ENCODE assay signal across 8 mouse cellular contexts in genomic region chr5:25100516-25101125, GRCm38 (mm10). TPM values are rescaled to one million over a fixed set of nuclear protein-coding genes. Genes with fewer than 3 reads are reported as not detected.
DNase-seq lines count a peak whose midpoint lies in the region; ATAC-seq and TF ChIP-seq lines count a peak whose summit lies in the region.

Gene Prkag2 (minus strand): TSS chr5:25100642.

- no peaks in the 10 kb centered on the region for H3K27me3 ChIP-seq in MEL (ENCODE audit: control insufficient read depth in 1 of 2, insufficient read depth in 2 of 2, low read length in 2 of 2)
- H3K27me3 ChIP-seq in hindbrain, embryonic 13.5 days: peaks cover 67% of the 10 kb centered on the region

- H3K4me2 ChIP-seq in hindbrain, embryonic 13.5 days: peak within 1 kb of the TSS; percentile 100

- peaks cover 0 to 7% of the 10 kb centered on the region in 2 experiments; a peak in 1 of 4 replicates for H3K36me3 ChIP-seq in MEL (ENCODE audit: control insufficient read depth in 1 of 2, insufficient read depth in 2 of 2, low read length in 2 of 2)
- H3K36me3 ChIP-seq in hindbrain, embryonic 13.5 days: no peaks in the 10 kb centered on the region

- peak within 1 kb of the TSS; percentile 83 for H3K9ac ChIP-seq in MEL (ENCODE audit: control insufficient read depth, low read depth, low read length, poor library complexity, severe bottlenecking)
- peak within 1 kb of the TSS; percentile 74 for H3K9ac ChIP-seq in hindbrain, embryonic 13.5 days

- no peaks in the 10 kb centered on the region for H3K9me3 ChIP-seq in MEL (replicated peaks; ENCODE audit: insufficient read depth, low read length)
- no peaks in the 10 kb centered on the region for H3K9me3 ChIP-seq in hindbrain, embryonic 13.5 days

- H3K79me2 ChIP-seq in MEL (ENCODE audit: control insufficient read depth, insufficient read depth, low read length, poor library complexity): peaks cover 24% of the 10 kb centered on the region

- H3K4me3 ChIP-seq in MEL (ENCODE audit: control insufficient read depth in 1 of 2, insufficient read depth in 1 of 2, low read depth in 2 of 2, low read length in 2 of 2): peak within 1 kb of the TSS; percentile 75 to 78
- H3K4me3 ChIP-seq in hindbrain, embryonic 13.5 days: peak within 1 kb of the TSS; percentile 63

- peaks cover 6 to 23% of the 10 kb centered on the region in 2 experiments; a peak in 3 of 4 replicates for H3K4me1 ChIP-seq in MEL (ENCODE audit: control insufficient read depth in 1 of 2, insufficient read depth in 2 of 2, low read length in 2 of 2)
- peaks cover 36% of the 10 kb centered on the region for H3K4me1 ChIP-seq in hindbrain, embryonic 13.5 days (replicated peaks)

- ATAC-seq in hindbrain, embryonic 13.5 days (ENCODE audit: low FRiP score): peak; percentile 57

- TF ChIP-seq RAD21 in MEL (IDR thresholded peaks at IDR 0.05; ENCODE audit: low read depth, low read length): no peak

- H3K27ac ChIP-seq in MEL (ENCODE audit: control insufficient read depth, low read depth, low read length): peak within 1 kb of the TSS; percentile 62
- no peak within 1 kb of the TSS for H3K27ac ChIP-seq in hindbrain, embryonic 13.5 days

- DNase-seq in MEL (ENCODE audit: low read depth, low spot score): peak; percentile 89
- peak; percentile 48 for DNase-seq in cerebellum, adult 11-12 months
- DNase-seq in gastrocnemius, adult 18-20 months (ENCODE audit: low spot score): peak; percentile 67
- DNase-seq in layer of hippocampus, postnatal 25 days (ENCODE audit: extremely low spot score in 1 of 2, low spot score in 1 of 2): peak; percentile 24 to 38
- DNase-seq in lung, postnatal 36 days: peak; percentile 78
- peak; percentile 54 for DNase-seq in retina, embryonic 14.5 days (ENCODE audit: low spot score)
- DNase-seq in urinary bladder, postnatal 10 days (ENCODE audit: low spot score): peak; percentile 33

- TF ChIP-seq POLR2A in MEL (IDR thresholded peaks at IDR 0.05; ENCODE audit: control insufficient read depth in 1 of 2, insufficient read depth in 1 of 2, low read depth in 1 of 2, low read length in 2 of 2, poor library complexity in 1 of 2): peak; percentile 78 to 86; a peak in 3 of 4 replicates

- TF ChIP-seq CTCF in MEL (IDR thresholded peaks at IDR 0.05 in 2 of 3, conservative IDR thresholded peaks at IDR 0.05 in 1 of 3; ENCODE audit: control insufficient read depth in 1 of 3, insufficient read depth in 1 of 3, low read depth in 2 of 3, low read length in 3 of 3, poor library complexity in 1 of 3, severe bottlenecking in 1 of 3): peak in 1 of 3 experiments; percentile 0; a peak in 1 of 6 replicates

- no peak for TF ChIP-seq EP300 in MEL (IDR thresholded peaks at IDR 0.05; ENCODE audit: low read depth in 1 of 2, low read length in 2 of 2)

- WGBS in hindbrain, embryonic 13.5 days: under 1% methylated on average over 49 of the region's 50 CpGs

TF ChIP-seq in MEL, 35 proteins besides CTCF, POLR2A, EP300 and RAD21:
- TF ChIP-seq RCOR1 (IDR thresholded peaks at IDR 0.05; ENCODE audit: low read depth, low read length) (no peak), POLR2AphosphoS5 (IDR thresholded peaks at IDR 0.05; ENCODE audit: borderline replicate concordance, low read depth, low read length) (no peak), MYC (IDR thresholded peaks at IDR 0.05; ENCODE audit: low read depth, low read length) (no peak; the same call in 1 of the 2 replicates), POLR2AphosphoS2 (IDR thresholded peaks at IDR 0.05; ENCODE audit: low read length) (peak; percentile 64), ELF1 (IDR thresholded peaks at IDR 0.05; ENCODE audit: low read depth, low read length) (peak; percentile 73), NELFE (IDR thresholded peaks at IDR 0.05; ENCODE audit: low read depth, low read length) (peak; percentile 75), MAX (IDR thresholded peaks at IDR 0.05; ENCODE audit: low read length) (peak; percentile 4; the same call in 1 of the 2 replicates), GATA1 (IDR thresholded peaks at IDR 0.05; ENCODE audit: low read depth, low read length) (no peak), MYB (IDR thresholded peaks at IDR 0.05; ENCODE audit: low read depth, low read length) (0 out of 2 replicates have a peak, but pooled peaks have one; percentile 3), MAZ (IDR thresholded peaks at IDR 0.05; ENCODE audit: low read depth, low read length) (peak; percentile 45; the same call in 1 of the 2 replicates), NRF1 (IDR thresholded peaks at IDR 0.05; ENCODE audit: insufficient read depth, low read depth, low read length, poor library complexity, severe bottlenecking) (0 out of 2 replicates have a peak, but pooled peaks have one; percentile 28), USF1 (IDR thresholded peaks at IDR 0.05; ENCODE audit: low read depth, low read length) (0 out of 2 replicates have a peak, but pooled peaks have one; percentile 12), TBP (IDR thresholded peaks at IDR 0.05; ENCODE audit: low read depth, low read length) (peak; percentile 39; the same call in 1 of the 2 replicates), SIN3A (IDR thresholded peaks at IDR 0.05; ENCODE audit: low read length) (peak; percentile 14; the same call in 1 of the 2 replicates), UBTF (IDR thresholded peaks at IDR 0.05; ENCODE audit: borderline replicate concordance, insufficient read depth, low read depth, low read length) (peak; percentile 77; the same call in 1 of the 2 replicates), TCF12 (IDR thresholded peaks at IDR 0.05; ENCODE audit: low read depth, low read length) (no peak), CHD1 (IDR thresholded peaks at IDR 0.05; ENCODE audit: low read depth, low read length) (no peak)

RNA-seq across cellular contexts. Expression of gene Prkag2, which starts in this region (rescaled TPM):
- total RNA-seq in MEL (2012; rRNA removed): 7.7 and 8.0 TPM in 2 replicates
- 10 to 100 TPM in 1 of 2 experiments, not detected in 1; 27.9 TPM for polyA plus RNA-seq in MEL (2012; ENCODE audit: insufficient read depth in 1 of 2, insufficient read length in 2 of 2, low read depth in 1 of 2, low replicate concordance in 2 of 2, missing spikeins in 1 of 2)
- total RNA-seq in gastrocnemius, adult 18-20 months (2021): 1 to 10 TPM; 6.7 to 9.9 TPM
- polyA plus RNA-seq in hindbrain, embryonic 13.5 days (2015; fragmentation: Nextera tagmentation; extraction: Ambion mirVana): 80.1 and 82.3 TPM in 2 replicates
- 100 to 1,000 TPM; 159 to 167 TPM for total RNA-seq in layer of hippocampus, postnatal 25 days (2021)

Comparison
In these comparisons a context has a peak if more than half of its experiments do, and no peak if none do; other contexts are left out.
1. RNA of gene Prkag2 (total RNA-seq): 159 to 167 TPM in layer of hippocampus, postnatal 25 days; 6.7 to 9.9 TPM in gastrocnemius, adult 18-20 months and 7.7 to 8.0 TPM in MEL; every median in the first group is over 10 times any median in the second.
2. DNase-seq: peak in every context shown above with its lines; median percentile 89 in MEL; 78 in lung, postnatal 36 days; 67 in gastrocnemius, adult 18-20 months; 54 in retina, embryonic 14.5 days; 48 in cerebellum, adult 11-12 months; 33 in urinary bladder, postnatal 10 days; 31 in layer of hippocampus, postnatal 25 days.